Mouse (Mus musculus) embryo, embryonic 10 days (tissue): ENCODE measurements at regions not wholly inside any gene's neighbourhood (a gene's known extent, or its start where the extent isn't known, plus 50 kb on each side); places are given as distances from the start of the nearest gene placed in this dataset.

Experiments used
- DNase-seq: peaks from one replicate; pipeline ENCODE4 v3.0.0-alpha.2; 2015; ENCODE audit warnings: low spot score

GRCm38 (mm10) chr4:137101169-137101568, 52.6 kb upstream of the Zbtb40 start:
- DNase-seq, result no peak

GRCm38 (mm10) chr4:137100756-137101155, 52.2 kb upstream of the Zbtb40 start:
- DNase-seq, result no peak
